Mouse (Mus musculus) stomach, postnatal 0 days (tissue): Measurements from ENCODE around the gene Cfap65.

Source experiments
- CTCF ChIP-seq: IDR thresholded peaks from 2 replicates; pipeline ENCODE4 v1.5.1; 2016; ENCODE audit warnings: antibody characterized with exemption, low read depth, mild to moderate bottlenecking, moderate library complexity
- EP300 ChIP-seq: optimal IDR thresholded peaks from 2 replicates; pipeline ENCODE3; 2016; ENCODE audit warnings: antibody characterized with exemption

GRCm38 (mm10) chr1:74949666-74950050 is 14.3 kb upstream of the Cfap65 start:
- TF ChIP-seq EP300 (no peak), CTCF (no peak)
